Mouse (Mus musculus): Measurements from ENCODE around the gene Lipt1. TPM values are rescaled to one million over a fixed set of nuclear protein-coding genes. Genes with fewer than 3 reads are reported as not detected.

Lipt1 gene
- total RNA-seq (2021): 1 to 10 TPM; 5.4 to 7.1 TPM
- long read RNA-seq, experiment 1, transcript Lipt1-201 (2 exons, 1,485 nt): major isoform, 6 of 7 reads
- long read RNA-seq, experiment 1, partial matches to known transcripts: 0 of 7 reads
- long read RNA-seq, experiment 1, other reads (novel, unspliced or antisense): 1 of 7 reads
- long read RNA-seq, experiment 2, transcript Lipt1-201 (2 exons, 1,485 nt): major isoform, 6 of 11 reads
- long read RNA-seq, experiment 2, partial matches to known transcripts: 3 of 11 reads
- long read RNA-seq, experiment 2, other reads (novel, unspliced or antisense): 2 of 11 reads

GRCm38 (mm10) chr1:37871704-37872103 is at the start of gene Lipt1:
TSS of gene Lipt1 (plus strand) at chr1:37871738.
- intact Hi-C loops (cut with DNase I): no loop called here
- no peak for DNase-seq

- intact Hi-C loops (cut with DNase I): no loop called here
- DNase-seq: no peak
Observed at GRCm38 (mm10) chr1:37831681-37832080, 39.9 kb upstream of the Lipt1 start.

- no peak for DNase-seq
- intact Hi-C loops (cut with DNase I): no loop called here
Observed at GRCm38 (mm10) chr1:37846878-37847277, 24.7 kb upstream of the Lipt1 start.

DNA sequence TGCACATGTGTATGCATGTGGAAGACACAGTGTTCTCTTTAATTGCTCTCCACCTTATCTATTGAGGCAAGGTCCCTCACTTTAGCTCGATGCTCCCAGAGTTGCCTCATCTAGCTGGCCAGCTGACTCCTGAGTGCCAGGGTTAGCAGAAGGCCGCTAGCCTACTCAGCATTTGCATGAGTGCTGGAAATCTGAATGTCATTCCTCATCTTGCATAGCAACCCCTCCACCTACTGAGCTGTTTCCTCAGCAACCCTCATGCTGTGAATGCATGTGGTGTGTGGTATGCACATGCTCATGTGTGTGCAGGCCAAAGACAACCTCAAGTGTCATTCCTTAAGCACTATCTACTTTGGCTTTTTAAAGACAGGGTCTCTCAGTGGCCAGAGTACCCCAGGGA is 20.8 kb upstream of the Lipt1 start:
- DNase-seq: no peak
- intact Hi-C loops (cut with DNase I): no loop called here

DNA sequence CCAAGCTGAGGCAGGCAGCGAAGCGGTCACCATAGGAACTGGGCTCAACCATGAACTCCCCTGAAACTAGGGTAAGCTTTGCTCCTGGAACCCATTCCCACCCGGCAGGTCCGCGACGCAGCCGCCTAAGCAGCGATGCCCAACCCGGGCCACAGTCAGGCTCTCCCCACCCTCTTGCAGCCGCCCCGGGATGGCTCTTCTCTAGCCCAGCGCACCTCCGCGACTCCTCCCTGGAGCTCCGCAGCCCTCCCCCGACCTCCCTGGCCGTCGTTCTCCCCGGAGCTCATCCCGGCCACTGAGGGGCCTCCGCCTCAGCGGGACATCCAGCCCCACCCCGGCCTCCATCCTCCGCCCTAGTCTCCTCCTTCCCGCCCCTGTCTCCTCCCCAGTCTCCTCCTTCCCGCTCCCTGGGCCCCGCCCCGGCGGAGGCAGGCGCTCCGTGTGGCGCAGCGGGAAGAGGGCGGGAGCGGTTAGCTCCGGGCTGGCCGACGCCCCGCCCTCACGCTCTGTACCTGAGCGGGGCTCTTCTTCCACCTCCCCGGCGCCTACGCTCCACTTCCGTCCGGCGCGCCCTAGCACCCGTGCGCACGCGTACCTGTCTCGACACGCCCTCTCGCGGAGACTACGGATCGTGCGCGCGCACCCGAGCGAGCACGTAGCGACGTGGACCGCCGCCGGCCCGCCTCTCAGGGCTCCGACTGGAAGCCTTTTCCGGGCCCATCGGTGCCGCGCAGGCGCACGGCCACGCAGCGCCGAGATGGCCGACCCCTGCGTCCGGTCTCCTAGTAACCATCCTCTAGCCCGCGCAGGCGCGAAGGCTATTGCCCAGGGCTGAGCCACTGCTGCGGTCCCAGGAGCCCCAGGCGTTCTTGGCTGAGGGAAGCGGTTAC is 6.8 kb upstream of the Lipt1 start:
- intact Hi-C loops (cut with DNase I): loop anchor here (5.0 to 10.0 kb wide), 4 partner anchors 133 to 430 kb away; partner anchors contain the start of genes Coa5, Eif5b, Txndc9 and Unc50
- peak; percentile 99 for DNase-seq

DNA sequence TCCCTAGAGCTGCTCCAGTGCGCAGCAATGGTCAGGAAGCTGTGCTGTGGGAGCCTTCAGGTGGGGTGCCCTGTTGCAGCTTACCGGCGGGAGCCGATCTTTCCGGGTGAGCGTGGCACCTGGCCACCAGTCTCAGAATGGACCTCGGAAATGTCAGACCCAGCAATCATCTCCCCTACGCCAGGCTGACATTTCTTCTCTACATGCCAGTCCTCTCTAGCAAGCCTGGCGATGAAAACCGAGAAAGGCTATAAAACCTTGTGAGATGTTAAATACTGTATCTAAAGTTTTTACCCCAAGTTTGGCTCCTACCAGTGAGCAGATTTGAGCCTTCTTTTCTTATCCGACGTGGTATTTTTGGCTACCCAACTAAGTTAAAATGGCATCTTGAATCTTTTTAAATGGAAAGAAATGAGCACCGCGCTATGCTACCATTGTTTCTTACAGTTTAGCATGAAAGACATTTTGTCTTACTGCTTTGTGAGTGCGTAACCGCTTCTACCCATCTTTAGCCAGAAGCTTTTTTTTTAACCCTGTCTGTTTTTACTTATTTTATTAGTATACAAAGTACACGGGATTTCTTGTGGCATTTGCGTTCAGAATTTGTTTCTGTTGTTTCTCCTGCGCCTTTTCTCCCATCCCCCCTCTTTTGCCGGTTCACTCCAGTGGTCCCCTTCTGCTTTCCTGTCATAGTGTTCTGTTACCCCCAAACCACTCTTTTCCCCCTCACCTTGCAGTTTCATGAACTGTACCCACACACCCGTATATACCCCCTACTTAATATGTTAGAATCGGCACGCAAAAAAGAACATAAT is 5.9 kb upstream of the Lipt1 start:
- DNase-seq: no peak
- intact Hi-C loops (cut with DNase I): loop anchor here (5.0 to 10.0 kb wide), 3 partner anchors 132 to 431 kb away; partner anchors contain the start of genes Coa5, Eif5b, Txndc9 and Unc50

- intact Hi-C loops (cut with DNase I): loop anchor here (5.0 to 10.0 kb wide), 3 partner anchors 131 to 431 kb away; partner anchors contain the start of genes Coa5, Eif5b, Txndc9 and Unc50
Observed at GRCm38 (mm10) chr1:37866286-37866685, 5.3 kb upstream of the Lipt1 start, which contains the start of gene Tsga10. TSS of gene Tsga10 (minus strand) at chr1:37866429.

DNA sequence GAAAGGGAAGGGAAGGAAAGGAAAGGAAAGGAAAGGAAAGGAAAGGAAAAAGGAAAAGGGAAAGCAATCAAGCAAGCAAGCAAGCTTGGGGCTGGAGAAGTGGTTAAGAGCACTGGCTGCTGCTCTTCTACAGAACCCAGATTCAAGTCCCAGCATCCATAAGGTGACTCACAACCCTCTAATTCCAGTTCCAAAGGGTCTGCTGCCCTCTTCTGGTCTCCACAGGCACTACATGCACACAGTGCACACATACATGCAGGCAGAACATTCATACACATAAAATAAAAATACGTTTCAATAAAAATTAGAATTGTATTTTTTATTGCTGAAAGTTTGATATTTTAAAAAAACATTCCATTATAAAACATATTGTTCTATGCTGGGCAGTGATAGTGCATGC is 4.5 kb upstream of the Lipt1 start:
- intact Hi-C loops (cut with DNase I): loop anchor here (5.0 to 10.0 kb wide), 3 partner anchors 130 to 432 kb away; partner anchors contain the start of genes Coa5, Eif5b, Txndc9 and Unc50
- peak in 1 of 2 experiments; percentile 13 for DNase-seq

More at GRCm38 (mm10) chr1:37866286-37866685, 5.3 kb upstream of the Lipt1 start, which contains the start of gene Tsga10:
- no peak for DNase-seq

GRCm38 (mm10) chr1:37867684-37868322 is 3.7 kb upstream of the Lipt1 start:
- intact Hi-C loops (cut with DNase I): loop anchor here (5.0 to 10.0 kb wide), 3 partner anchors 129 to 433 kb away; partner anchors contain the start of genes Coa5, Eif5b, Txndc9 and Unc50
- no peak for DNase-seq

DNA sequence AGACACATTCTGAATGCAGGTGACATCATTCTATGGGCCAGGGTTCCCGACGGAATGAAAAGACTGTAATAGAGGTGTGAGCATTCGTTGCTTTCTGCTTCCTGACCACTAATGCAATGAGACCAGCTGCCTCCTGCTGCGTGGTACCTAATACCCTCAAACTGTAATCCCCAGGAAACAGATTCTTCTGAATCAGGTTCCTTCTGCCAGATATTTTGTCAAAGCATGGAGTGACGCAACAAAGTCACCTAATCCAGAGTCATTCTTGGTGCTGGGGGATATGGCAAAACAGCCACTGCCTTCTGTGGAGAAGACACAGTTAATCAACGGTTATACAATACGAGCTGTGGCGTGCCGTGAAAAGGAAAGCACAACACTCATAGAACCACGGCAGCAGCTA is 2.9 kb upstream of the Lipt1 start:
- DNase-seq: no peak
- intact Hi-C loops (cut with DNase I): loop anchor here (5.0 to 10.0 kb wide), 3 partner anchors 129 to 434 kb away; partner anchors contain the start of genes Coa5, Eif5b, Txndc9 and Unc50

DNA sequence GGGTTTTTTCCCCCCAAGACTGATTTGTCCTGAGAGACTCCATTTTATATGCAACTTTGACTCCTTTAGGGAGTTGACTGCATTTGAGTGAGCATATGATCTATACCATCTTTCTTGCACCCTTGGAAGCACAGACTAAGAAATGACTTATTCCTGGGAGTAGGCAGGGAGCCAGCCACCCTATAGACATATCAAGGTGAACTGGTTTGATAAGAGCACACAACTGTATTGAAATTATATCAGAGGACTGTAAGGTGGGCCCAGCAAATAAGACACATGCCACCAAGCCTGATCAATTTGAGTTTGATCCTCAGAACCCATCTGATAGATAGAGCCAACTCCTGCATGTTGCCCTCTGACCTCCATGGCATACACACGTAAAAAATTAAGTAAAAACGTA is 2.2 kb upstream of the Lipt1 start:
- intact Hi-C loops (cut with DNase I): loop anchor here (5.0 to 10.0 kb wide), 3 partner anchors 128 to 435 kb away; partner anchors contain the start of genes Coa5, Eif5b, Txndc9 and Unc50
- no peak for DNase-seq

DNA sequence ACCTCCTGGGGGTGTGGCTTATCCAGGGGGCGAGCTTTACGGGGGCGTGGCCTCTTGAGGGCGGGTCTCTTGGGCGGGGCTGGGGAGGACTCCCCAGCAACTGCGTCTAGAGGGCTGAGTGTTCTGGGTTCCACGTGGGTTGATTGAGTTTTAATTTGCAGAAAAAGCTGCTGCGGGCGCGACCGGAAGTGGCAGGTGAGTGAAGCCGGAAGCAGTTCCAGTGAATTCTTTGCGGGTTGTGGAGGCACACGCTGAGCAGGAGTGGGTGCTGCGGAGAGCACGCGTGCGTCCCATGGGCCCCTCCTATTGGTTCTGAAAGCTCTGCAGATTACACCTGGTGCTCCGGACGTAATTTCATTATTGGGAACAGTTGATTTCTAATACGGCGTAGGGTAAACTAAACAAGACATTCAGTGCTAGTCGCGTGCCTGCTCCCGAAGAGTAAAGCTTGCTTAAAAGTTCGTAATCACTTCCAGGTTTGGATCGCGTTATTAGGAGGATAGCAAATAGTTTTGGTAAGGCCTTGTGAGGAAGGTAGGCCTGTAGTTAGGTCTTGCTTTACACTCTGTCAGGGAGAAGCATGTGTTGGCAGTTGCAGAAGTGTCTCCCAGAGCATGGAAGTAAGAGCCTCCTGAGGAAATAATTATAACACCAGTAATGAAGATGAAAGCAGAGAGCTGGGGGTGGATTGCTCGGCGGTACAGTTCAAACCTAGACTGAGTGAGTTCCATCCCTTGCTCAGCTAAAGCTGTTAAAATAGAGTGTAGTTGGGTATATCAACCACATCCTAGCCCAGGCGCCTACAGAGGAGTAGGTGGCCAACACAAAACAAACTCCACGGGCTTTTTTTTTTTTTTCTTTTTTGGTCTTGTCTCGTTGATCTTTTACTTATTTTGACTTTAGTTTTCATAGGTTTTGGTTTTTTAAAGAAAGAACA is 861 bp downstream of the Lipt1 start:
- peak; percentile 62 to 64 for DNase-seq
- intact Hi-C loops (cut with DNase I): no loop called here

DNA sequence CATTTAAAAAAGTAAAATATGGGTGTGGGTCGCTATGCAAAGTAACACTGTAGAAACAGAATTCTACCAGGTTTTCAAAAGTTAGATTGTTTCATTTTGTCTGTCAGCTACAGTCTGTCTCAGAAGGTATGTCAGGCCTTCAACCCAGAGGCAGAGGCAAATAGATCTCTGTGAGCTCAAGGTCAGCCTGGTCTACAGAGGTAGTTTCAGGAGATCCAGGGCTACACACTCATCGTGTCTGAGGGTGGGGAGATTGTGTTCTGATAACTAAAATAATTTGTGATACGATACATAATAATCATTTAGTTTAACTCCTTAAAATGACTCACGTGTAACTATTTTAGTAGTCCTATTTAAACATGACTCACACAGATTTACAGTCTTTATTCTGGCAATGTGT is 1.6 kb downstream of the Lipt1 start:
- no peak for DNase-seq
- intact Hi-C loops (cut with DNase I): no loop called here

GRCm38 (mm10) chr1:37877736-37878460 is 6.4 kb downstream of the Lipt1 start:
- intact Hi-C loops (cut with DNase I): no loop called here

DNA sequence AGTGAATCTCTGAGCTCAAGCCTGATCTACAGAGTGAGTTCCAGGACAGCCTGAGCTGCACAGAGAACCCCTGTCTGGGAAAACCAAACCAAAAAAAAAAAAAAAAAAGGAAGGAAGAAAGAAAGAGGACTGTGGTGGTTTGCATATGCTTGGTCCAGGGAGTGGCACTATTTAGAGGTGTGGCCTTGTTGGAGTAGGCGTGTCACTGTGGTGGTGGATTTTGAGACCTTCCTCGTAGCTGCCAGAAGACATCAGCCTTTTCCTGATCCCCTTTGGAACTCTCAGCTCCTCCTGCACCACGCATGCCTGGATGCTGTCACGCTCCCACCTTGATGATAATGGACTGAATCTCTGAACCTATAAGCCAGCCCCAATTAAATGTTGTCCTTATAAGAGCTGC is 11.9 kb downstream of the Lipt1 start:
- intact Hi-C loops (cut with DNase I): no loop called here
- no peak for DNase-seq

More at GRCm38 (mm10) chr1:37877736-37878460, 6.4 kb downstream of the Lipt1 start:
- no peak for DNase-seq

DNA sequence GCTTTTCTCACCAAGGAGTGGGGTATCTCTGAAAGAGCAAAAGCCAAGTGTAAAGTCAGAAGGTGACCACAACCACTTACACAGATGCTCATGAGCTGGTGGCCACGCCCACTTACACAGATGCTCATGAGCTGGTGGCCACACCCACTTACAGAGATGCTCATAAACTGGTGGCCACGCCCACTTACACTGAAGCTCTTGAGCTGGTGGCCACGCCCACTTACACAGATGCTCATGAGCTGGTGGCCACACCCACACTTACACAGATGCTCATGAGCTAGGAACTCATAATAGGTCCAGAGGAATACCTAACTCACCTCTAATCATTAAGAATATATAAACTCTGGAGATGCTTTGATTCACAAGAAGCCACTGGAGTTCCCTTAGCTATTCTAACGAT is 12.9 kb downstream of the Lipt1 start:
- DNase-seq: no peak
- intact Hi-C loops (cut with DNase I): no loop called here

GRCm38 (mm10) chr1:37889206-37889605 is 17.7 kb downstream of the Lipt1 start:
- intact Hi-C loops (cut with DNase I): no loop called here
- DNase-seq: no peak
